Mouse (Mus musculus) lung, embryonic 16.5 days (tissue): ENCODE data around the gene Ube2e1. TPM values are rescaled to one million over a fixed set of nuclear protein-coding genes. Genes with fewer than 3 reads are reported as not detected.

ENCODE experiments used
- polyA plus RNA-seq: library from polyadenylated mRNA; unstranded; fragments of >200 nt; fragmentation: Nextera tagmentation; extraction: Ambion mirVana; gene quantifications from 2 replicates; pipeline ENCODE4 v1.2.1, GENCODE M21; 2015

Ube2e1 gene
- polyA plus RNA-seq, 1 experiment from 2014 or later: 122 TPM

Other genes with a start within 250 kb of the Ube2e1 start
- 4.8 and 5.5 TPM in 2 replicates for gene Nr1d2, start 92.7 kb downstream of the Ube2e1 start, polyA plus RNA-seq
- gene Nkiras1, start 60.7 kb downstream of the Ube2e1 start, polyA plus RNA-seq: 12.8 and 14.6 TPM in 2 replicates
- gene Rpl15, start 60.5 kb downstream of the Ube2e1 start, polyA plus RNA-seq: 402 and 435 TPM in 2 replicates